Mouse (Mus musculus) embryonic facial prominence, embryonic 15.5 days (tissue): Measurements from ENCODE around the gene Gga2. TPM values are rescaled to one million over a fixed set of nuclear protein-coding genes. Genes with fewer than 3 reads are reported as not detected.
A peak's percentile ranks its signal among the peaks of the same experiment; 100 is the strongest.

Source experiments
- ATAC-seq: fragments of 200-750 bp; cut with Nextera tagmentation; 2 replicates; pipeline ENCODE4 v1.8.0; 2017; ENCODE audit warnings: low read depth, moderate TSS enrichment; ENCODE audit not compliant: insufficient number of reproducible peaks, low FRiP score, low TSS enrichment
- H3K27ac ChIP-seq: fragments of 300-500 bp; sonication (generic); replicated peaks from 2 replicates; pipeline ENCODE4 v1.5.1; 2015; ENCODE audit warnings: mild to moderate bottlenecking, inconsistent platforms
- H3K27me3 ChIP-seq: fragments of 300-500 bp; sonication (generic); 2 replicates; pipeline ENCODE4 v1.6.1; 2015; ENCODE audit warnings: inconsistent platforms
- H3K36me3 ChIP-seq: fragments of 300-500 bp; sonication (generic); 2 replicates; pipeline ENCODE4 v1.6.1; 2015; ENCODE audit warnings: mild to moderate bottlenecking, inconsistent platforms
- H3K4me1 ChIP-seq: fragments of 300-500 bp; sonication (generic); 2 replicates; pipeline ENCODE4 v1.6.1; 2015; ENCODE audit warnings: inconsistent platforms
- H3K4me2 ChIP-seq: fragments of 300-500 bp; sonication (generic); replicated peaks from 2 replicates; pipeline ENCODE4 v1.6.1; 2015; ENCODE audit warnings: mild to moderate bottlenecking, inconsistent platforms
- H3K4me3 ChIP-seq: fragments of 300-500 bp; sonication (generic); replicated peaks from 2 replicates; pipeline ENCODE4 v1.5.1; 2015; ENCODE audit warnings: mild to moderate bottlenecking, inconsistent platforms
- H3K9ac ChIP-seq: fragments of 300-500 bp; sonication (generic); 2 replicates; pipeline ENCODE4 v1.6.1; 2015; ENCODE audit warnings: inconsistent platforms
- H3K9me3 ChIP-seq: fragments of 300-500 bp; sonication (generic); replicated peaks from 2 replicates; pipeline ENCODE4 v1.6.1; 2016; ENCODE audit warnings: inconsistent platforms
- WGBS: fragments of 180-500 bp; shearing (Covaris S2); methylation state at CpG from one replicate; pipeline ENCODE4 v1.1.7; 2015; 5-methylcytosine and 5-hydroxymethylcytosine counted together
- polyA plus RNA-seq: library from polyadenylated mRNA; unstranded; fragments of >200 nt; fragmentation: Nextera tagmentation; extraction: Ambion mirVana; gene quantifications from 2 replicates; pipeline ENCODE4 v1.2.1, GENCODE M21; 2015

Gga2 gene
- polyA plus RNA-seq = 87.9 and 95.4 TPM in 2 replicates

DNA sequence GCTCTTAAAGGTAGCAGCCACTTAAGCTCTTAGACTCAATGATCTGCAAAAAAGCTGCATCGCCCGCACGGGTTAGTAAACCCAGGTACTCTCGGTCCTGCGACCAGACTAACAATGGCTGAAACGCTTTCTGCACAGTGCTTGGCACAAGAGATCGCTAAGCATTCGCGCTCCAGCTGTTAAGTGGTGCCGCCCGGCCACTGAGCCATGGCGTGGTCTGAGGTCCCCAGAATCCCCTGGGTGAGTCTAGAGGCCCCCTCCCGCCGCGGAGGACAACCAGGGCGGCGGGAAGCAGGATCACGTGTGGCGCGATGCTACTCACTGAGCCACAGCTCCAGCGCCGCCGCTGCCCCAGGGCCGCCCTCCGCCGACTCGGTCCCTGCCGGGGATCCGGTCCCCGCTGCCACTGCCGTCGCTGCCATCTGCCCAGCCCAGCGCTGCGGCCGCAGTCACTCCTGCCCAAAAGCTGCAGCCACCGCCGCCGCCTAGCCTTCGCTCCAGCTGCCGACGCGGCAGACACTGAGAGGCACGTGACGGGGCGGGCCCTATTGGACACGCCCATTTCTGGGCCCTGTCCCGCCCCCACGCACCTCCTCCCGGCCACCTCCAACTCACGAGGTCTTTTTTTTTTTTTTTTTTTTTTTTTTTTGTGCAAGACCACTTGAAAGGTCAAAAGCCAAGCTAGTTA, at the start of gene Gga2:
TSS of gene Gga2 (minus strand) at position 556 of the 688 bp plus-strand sequence.
- peak; percentile 88 for ATAC-seq
- H3K9ac ChIP-seq = peak within 1 kb of the TSS; percentile 35
- peak within 1 kb of the TSS; percentile 69 for H3K4me2 ChIP-seq
- peaks cover 23% of the 10 kb centered on the region for H3K4me1 ChIP-seq
- H3K36me3 ChIP-seq = no peaks in the 10 kb centered on the region
- under 1% methylated on average over 50 of the region's 50 CpGs for WGBS
- H3K9me3 ChIP-seq = no peaks in the 10 kb centered on the region
- no peaks in the 10 kb centered on the region for H3K27me3 ChIP-seq
- peak within 1 kb of the TSS; percentile 58 for H3K4me3 ChIP-seq
- peak within 1 kb of the TSS; percentile 79 for H3K27ac ChIP-seq

GRCm38 (mm10) chr7:122067517-122068381, 46.7 kb upstream of the Gga2 start:
- H3K9me3 ChIP-seq = no peaks in the 10 kb centered on the region
- peaks cover 38% of the 10 kb centered on the region for H3K36me3 ChIP-seq
- H3K27me3 ChIP-seq = no peaks in the 10 kb centered on the region
- H3K27ac ChIP-seq = peak overlapping the region; percentile 97
- 1% methylated on average over 58 of the region's 58 CpGs for WGBS
- H3K9ac ChIP-seq = peak overlapping the region; percentile 99
- H3K4me3 ChIP-seq = peak overlapping the region; percentile 100
- peak; percentile 13; the same call in 1 of the 2 replicates for ATAC-seq
- peak overlapping the region; percentile 79 for H3K4me2 ChIP-seq
- peaks cover 29% of the 10 kb centered on the region for H3K4me1 ChIP-seq

GRCm38 (mm10) chr7:122066945-122067516, 46.0 kb upstream of the Gga2 start, which contains the start of the genes Ubfd1 and Ears2:
TSS of gene Ubfd1 (plus strand) at chr7:122067175.
TSS of gene Ears2 (minus strand) at chr7:122067263.
- no peaks in the 10 kb centered on the region for H3K9me3 ChIP-seq
- peak within 1 kb of the TSS; percentile 99 for H3K9ac ChIP-seq
- ATAC-seq = peak; percentile 98
- H3K4me2 ChIP-seq = peak within 1 kb of the TSS; percentile 79
- no peaks in the 10 kb centered on the region for H3K27me3 ChIP-seq
- WGBS = under 1% methylated on average over 59 of the region's 60 CpGs
- peak within 1 kb of the TSS; percentile 100 for H3K4me3 ChIP-seq
- H3K36me3 ChIP-seq = peaks cover 37% of the 10 kb centered on the region
- peaks cover 29% of the 10 kb centered on the region for H3K4me1 ChIP-seq
- H3K27ac ChIP-seq = peak within 1 kb of the TSS; percentile 97

DNA sequence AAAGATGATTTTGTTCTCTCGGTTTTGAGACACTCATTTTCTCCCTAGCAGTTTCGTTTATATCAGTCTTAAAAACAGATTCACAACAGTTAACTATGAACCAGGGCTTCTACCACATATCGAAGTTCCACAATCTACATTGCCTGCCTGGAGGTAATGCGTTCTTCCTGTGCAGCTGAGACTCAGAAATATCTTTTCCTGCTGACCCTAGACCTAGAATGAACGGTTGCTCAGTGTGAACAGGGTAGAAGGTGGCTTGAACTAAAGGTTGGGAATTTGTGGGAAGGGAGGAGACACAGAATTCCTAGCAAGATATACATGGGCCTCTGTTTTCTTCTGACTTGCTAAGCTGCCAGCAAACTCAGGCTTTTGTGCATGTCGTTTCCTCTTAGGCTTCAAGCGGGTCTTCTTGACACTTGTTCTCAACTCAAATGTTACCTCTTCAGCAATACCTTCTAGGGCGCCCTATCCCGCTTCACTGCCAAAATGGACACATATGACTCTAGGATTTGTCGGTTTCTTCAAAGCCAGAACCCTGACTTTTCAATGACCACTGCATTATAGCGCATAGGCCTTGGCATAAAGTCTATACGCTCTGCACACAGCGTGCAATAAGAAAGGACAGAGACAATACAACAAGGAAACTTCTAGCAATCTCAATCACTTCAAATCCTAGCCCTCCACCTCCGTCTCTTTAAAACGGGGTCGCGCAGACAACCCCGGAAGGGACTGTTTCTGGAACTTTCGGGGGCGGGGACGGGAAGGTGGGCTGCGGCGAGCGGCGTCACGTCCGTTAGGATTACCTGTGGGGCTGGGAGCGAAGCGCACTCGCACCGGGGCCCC, 45.3 kb upstream of the Gga2 start:
- peaks cover 34% of the 10 kb centered on the region for H3K36me3 ChIP-seq
- H3K4me3 ChIP-seq = peak overlapping the region; percentile 100
- H3K9ac ChIP-seq = peak overlapping the region; percentile 99
- peak overlapping the region; percentile 97 for H3K27ac ChIP-seq
- no peaks in the 10 kb centered on the region for H3K9me3 ChIP-seq
- peak overlapping the region; percentile 79 for H3K4me2 ChIP-seq
- H3K4me1 ChIP-seq = peaks cover 29% of the 10 kb centered on the region
- 14% methylated on average over 31 of the region's 31 CpGs for WGBS
- peak; percentile 65 for ATAC-seq
- no peaks in the 10 kb centered on the region for H3K27me3 ChIP-seq

GRCm38 (mm10) chr7:122065656-122066055, 44.6 kb upstream of the Gga2 start:
- H3K9me3 ChIP-seq = no peaks in the 10 kb centered on the region
- peaks cover 29% of the 10 kb centered on the region for H3K4me1 ChIP-seq
- no peak overlapping the region for H3K9ac ChIP-seq
- H3K4me2 ChIP-seq = peak overlapping the region; percentile 79
- 0 out of 2 replicates have a peak overlapping the region, but pooled peaks have one; percentile 13 for H3K27ac ChIP-seq
- 64% methylated on average over 1 of the region's 1 CpGs for WGBS
- H3K36me3 ChIP-seq = peaks cover 31% of the 10 kb centered on the region
- no peak for ATAC-seq
- peak overlapping the region; percentile 100; the same call in 1 of the 2 replicates for H3K4me3 ChIP-seq
- H3K27me3 ChIP-seq = no peaks in the 10 kb centered on the region

DNA sequence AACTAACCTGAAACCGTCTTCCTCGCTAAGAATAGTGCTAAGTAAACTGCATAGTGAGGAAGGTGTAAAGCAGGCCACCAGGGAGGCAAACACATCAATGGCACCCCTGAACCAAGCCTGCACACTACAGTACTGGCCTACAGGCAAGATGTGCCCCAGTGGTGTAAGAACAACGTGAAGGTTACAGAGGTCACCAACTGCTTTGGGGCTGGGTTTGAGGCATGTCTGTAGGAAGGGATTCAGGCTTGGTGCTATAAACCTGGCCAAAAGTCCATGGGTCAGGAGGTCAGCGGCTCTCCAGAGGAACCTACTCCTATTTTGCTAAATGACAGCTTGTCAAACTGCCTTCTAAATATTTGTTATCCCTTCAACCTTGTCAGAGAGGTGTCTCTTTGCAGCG, 35.6 kb upstream of the Gga2 start:
- no peak overlapping the region for H3K4me3 ChIP-seq
- ATAC-seq = no peak
- no peaks in the 10 kb centered on the region for H3K9me3 ChIP-seq
- peaks cover 37% of the 10 kb centered on the region for H3K36me3 ChIP-seq
- 88% methylated on average over 5 of the region's 5 CpGs for WGBS
- no peak overlapping the region for H3K4me2 ChIP-seq
- no peak overlapping the region for H3K27ac ChIP-seq
- H3K9ac ChIP-seq = no peak overlapping the region
- no peaks in the 10 kb centered on the region for H3K4me1 ChIP-seq
- H3K27me3 ChIP-seq = no peaks in the 10 kb centered on the region

DNA sequence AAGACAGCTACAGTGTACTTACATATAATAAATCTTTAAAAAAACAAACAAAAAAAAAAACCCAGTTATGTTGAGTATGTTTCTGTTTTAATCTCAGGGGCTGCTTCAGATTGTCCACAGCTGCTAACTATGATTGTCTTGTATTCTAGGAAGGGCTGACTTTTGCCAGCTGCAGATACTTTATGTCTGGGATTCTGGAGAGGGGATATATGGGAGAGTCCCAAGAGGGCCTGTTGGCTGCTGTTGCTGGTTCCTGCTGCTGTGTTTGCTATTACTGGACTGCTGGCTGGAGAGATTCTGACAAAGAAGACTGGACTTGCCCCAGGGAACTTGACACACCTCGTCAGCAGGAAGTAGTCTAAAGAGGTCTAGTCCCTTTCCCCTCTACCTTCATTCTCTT, 29.8 kb upstream of the Gga2 start:
- ATAC-seq = no peak
- no peaks in the 10 kb centered on the region for H3K9me3 ChIP-seq
- 48% methylated on average over 1 of the region's 1 CpGs for WGBS
- H3K36me3 ChIP-seq = peaks cover 47% of the 10 kb centered on the region
- no peak overlapping the region for H3K9ac ChIP-seq
- no peaks in the 10 kb centered on the region for H3K27me3 ChIP-seq
- no peak overlapping the region for H3K4me2 ChIP-seq
- H3K27ac ChIP-seq = no peak overlapping the region
- H3K4me3 ChIP-seq = no peak overlapping the region
- no peaks in the 10 kb centered on the region for H3K4me1 ChIP-seq

DNA sequence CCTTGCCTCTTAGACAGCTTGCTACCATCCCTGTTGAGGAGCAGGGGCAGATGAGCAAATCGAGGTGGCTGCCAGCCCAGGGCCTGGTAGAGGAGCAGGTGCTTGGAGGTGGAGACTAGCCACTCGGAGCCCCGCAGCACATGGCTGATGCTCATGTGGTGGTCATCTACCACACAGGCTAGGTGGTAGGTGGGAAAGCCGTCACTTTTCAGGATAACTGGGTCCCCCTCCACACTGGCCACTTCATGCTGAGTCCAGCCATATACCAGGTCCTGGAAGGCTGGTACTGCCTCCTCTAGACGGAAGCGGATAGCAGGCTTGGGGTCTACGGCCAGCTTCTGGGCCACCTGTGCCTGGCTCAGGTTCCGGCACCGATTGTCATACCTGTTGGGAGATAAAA, 27.2 kb upstream of the Gga2 start:
- Histone ChIP-seq H3K27me3 (no peaks in the 10 kb centered on the region), H3K9me3 (no peaks in the 10 kb centered on the region), H3K4me2 (no peak overlapping the region), H3K36me3 (peaks cover 33% of the 10 kb centered on the region), H3K4me3 (no peak overlapping the region), H3K9ac (no peak overlapping the region), H3K4me1 (no peaks in the 10 kb centered on the region), H3K27ac (no peak overlapping the region)
- WGBS = 95% methylated on average over 9 of the region's 9 CpGs
- ATAC-seq = no peak

- Histone ChIP-seq H3K9me3 (no peaks in the 10 kb centered on the region), H3K27ac (no peak overlapping the region), H3K4me3 (no peak overlapping the region), H3K27me3 (no peaks in the 10 kb centered on the region), H3K36me3 (peaks cover 36% of the 10 kb centered on the region), H3K4me1 (no peaks in the 10 kb centered on the region), H3K4me2 (no peak overlapping the region), H3K9ac (no peak overlapping the region)
- 82% methylated on average over 2 of the region's 2 CpGs for WGBS
- ATAC-seq = no peak
Measured at GRCm38 (mm10) chr7:122046813-122047212, 25.8 kb upstream of the Gga2 start.

GRCm38 (mm10) chr7:122045711-122046110, 24.7 kb upstream of the Gga2 start:
- no peak overlapping the region for H3K4me2 ChIP-seq
- no peak overlapping the region for H3K4me3 ChIP-seq
- no peaks in the 10 kb centered on the region for H3K9me3 ChIP-seq
- 90% methylated on average over 1 of the region's 1 CpGs for WGBS
- no peak overlapping the region for H3K9ac ChIP-seq
- no peaks in the 10 kb centered on the region for H3K4me1 ChIP-seq
- H3K27ac ChIP-seq = no peak overlapping the region
- no peak for ATAC-seq
- H3K27me3 ChIP-seq = no peaks in the 10 kb centered on the region
- peaks cover 32% of the 10 kb centered on the region for H3K36me3 ChIP-seq
